Mouse (Mus musculus) liver, adult 2 months (tissue): ENCODE measurements around the gene Cdipt.

Source experiments
- CTCF ChIP-seq: fragments of 200-500 bp; IDR thresholded peaks from 2 replicates; pipeline ENCODE4 v1.5.1; 2011; ENCODE audit warnings: low read depth, low read length, control low read depth
- POLR2A ChIP-seq: fragments of 200-500 bp; IDR thresholded peaks from 2 replicates; pipeline ENCODE4 v1.6.1; 2011; ENCODE audit warnings: low read length, control low read depth; ENCODE audit not compliant: insufficient read depth; ENCODE audit errors: extremely low read depth

GRCm38 (mm10) chr7:127026616-127026983, 50.9 kb downstream of the Cdipt start:
- no peak for TF ChIP-seq POLR2A
- no peak for TF ChIP-seq CTCF
